Mouse (Mus musculus): Measurements from ENCODE around the gene Oas1c. TPM values are rescaled to one million over a fixed set of nuclear protein-coding genes. Genes with fewer than 3 reads are reported as not detected.

Oas1c gene
- 0.32 and 0.44 TPM in 2 replicates for polyA plus RNA-seq (2015; fragmentation: Nextera tagmentation; extraction: Ambion mirVana)

DNA sequence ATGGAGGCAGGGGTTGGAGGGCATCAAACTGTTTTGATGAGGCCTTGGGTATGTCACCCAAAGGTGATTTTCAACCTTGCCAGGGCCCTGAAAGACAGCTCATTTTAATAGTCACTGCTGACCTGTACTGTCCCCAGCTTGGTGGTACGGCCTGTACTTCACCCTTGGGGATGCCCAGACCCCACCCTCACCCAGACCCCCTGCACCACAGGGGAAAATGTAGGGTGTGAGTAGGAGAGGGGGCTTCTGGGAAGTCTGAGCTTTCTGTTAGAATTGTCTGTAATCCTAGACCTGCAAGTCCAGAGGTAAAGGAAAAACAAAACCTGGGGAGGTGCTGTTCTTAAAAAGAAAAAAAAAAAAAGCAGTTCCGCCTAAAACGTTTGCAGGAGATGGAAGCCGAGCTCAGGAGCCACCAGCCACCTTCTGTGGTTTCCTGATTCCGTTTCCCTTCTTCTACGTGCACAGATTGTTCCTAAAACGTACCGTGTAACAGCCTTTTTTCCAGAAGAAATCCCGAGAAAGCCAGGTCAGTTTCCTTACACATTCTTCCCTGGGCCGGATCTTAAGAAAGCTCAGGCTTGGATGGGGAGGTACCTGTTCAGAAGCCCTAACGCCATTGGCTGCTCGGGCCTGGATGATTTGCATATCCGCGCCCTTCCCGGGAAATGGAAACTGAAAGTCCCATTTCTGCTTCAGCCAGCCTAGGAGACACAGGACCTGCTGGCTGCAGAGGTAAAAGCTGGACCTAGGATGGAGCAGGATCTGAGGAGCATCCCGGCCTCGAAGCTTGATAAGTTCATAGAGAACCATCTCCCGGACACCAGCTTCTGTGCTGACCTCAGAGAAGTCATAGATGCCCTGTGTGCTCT, at the start of gene Oas1c:
Oas1c (minus strand) TSS at position 564 of the 869 bp plus-strand sequence.
- H3K9me3 ChIP-seq (ENCODE audit: low read length) = no peaks in the 10 kb centered on the region
- ATAC-seq (ENCODE audit: low FRiP score, low TSS enrichment) = peak; percentile 93

GRCm38 (mm10) chr5:120861121-120861520, 48.8 kb upstream of the Oas1c start, which contains the start of gene Oas1h:
TSS of gene Oas1h (plus strand) at chr5:120861421.
- 51% methylated on average over 4 of the region's 4 CpGs for WGBS
- Histone ChIP-seq H3K4me2 (replicated peaks; ENCODE audit: low read depth, low read length) (no peak within 1 kb of the TSS), H3K9me3 (ENCODE audit: low read length) (no peaks in the 10 kb centered on the region), H3K4me1 (ENCODE audit: insufficient read depth, low read length) (no peaks in the 10 kb centered on the region), H3K4me3 (ENCODE audit: low read length) (no peak within 1 kb of the TSS), H3K27ac (ENCODE audit: low read length) (no peak within 1 kb of the TSS), H3K27me3 (ENCODE audit: insufficient read depth, low read length) (no peaks in the 10 kb centered on the region), H3K36me3 (ENCODE audit: insufficient read depth, low read length) (no peaks in the 10 kb centered on the region), H3K9ac (replicated peaks; ENCODE audit: low read length) (no peak within 1 kb of the TSS)
- no peak for ATAC-seq (ENCODE audit: low FRiP score, low TSS enrichment)

More for the DNA sequence above, at the start of gene Oas1c:
- Histone ChIP-seq H3K4me2 (replicated peaks; ENCODE audit: low read depth, low read length) (peak within 1 kb of the TSS; percentile 50), H3K27me3 (ENCODE audit: insufficient read depth, low read length) (no peaks in the 10 kb centered on the region), H3K36me3 (ENCODE audit: insufficient read depth, low read length) (no peaks in the 10 kb centered on the region), H3K4me1 (ENCODE audit: insufficient read depth, low read length) (no peaks in the 10 kb centered on the region; the same call in 1 of the 2 replicates), H3K27ac (ENCODE audit: low read length) (peak within 1 kb of the TSS; percentile 73), H3K9ac (replicated peaks; ENCODE audit: low read length) (peak within 1 kb of the TSS; percentile 61), H3K4me3 (ENCODE audit: low read length) (peak within 1 kb of the TSS; percentile 40)
- 4% methylated on average over 18 of the region's 18 CpGs for WGBS

GRCm38 (mm10) chr5:120859241-120859640, 46.9 kb upstream of the Oas1c start:
- Histone ChIP-seq H3K27ac (ENCODE audit: low read length) (no peak overlapping the region), H3K9me3 (ENCODE audit: low read length) (peaks cover 4% of the 10 kb centered on the region), H3K9ac (replicated peaks; ENCODE audit: low read length) (no peak overlapping the region), H3K27me3 (ENCODE audit: insufficient read depth, low read length) (no peaks in the 10 kb centered on the region), H3K4me2 (replicated peaks; ENCODE audit: low read depth, low read length) (no peak overlapping the region), H3K4me3 (ENCODE audit: low read length) (no peak overlapping the region), H3K36me3 (ENCODE audit: insufficient read depth, low read length) (no peaks in the 10 kb centered on the region), H3K4me1 (ENCODE audit: insufficient read depth, low read length) (no peaks in the 10 kb centered on the region)
- no peak for ATAC-seq (ENCODE audit: low FRiP score, low TSS enrichment)
- WGBS = 85% methylated on average over 2 of the region's 2 CpGs

- H3K4me3 ChIP-seq (ENCODE audit: low read length) = no peak overlapping the region
- 59% methylated on average over 3 of the region's 3 CpGs for WGBS
- H3K27me3 ChIP-seq (ENCODE audit: insufficient read depth, low read length) = no peaks in the 10 kb centered on the region
- H3K4me1 ChIP-seq (ENCODE audit: insufficient read depth, low read length) = no peaks in the 10 kb centered on the region
- H3K9ac ChIP-seq (replicated peaks; ENCODE audit: low read length) = no peak overlapping the region
- H3K27ac ChIP-seq (ENCODE audit: low read length) = no peak overlapping the region
- no peaks in the 10 kb centered on the region for H3K36me3 ChIP-seq (ENCODE audit: insufficient read depth, low read length)
- H3K9me3 ChIP-seq (ENCODE audit: low read length) = peaks cover 10% of the 10 kb centered on the region
- H3K4me2 ChIP-seq (replicated peaks; ENCODE audit: low read depth, low read length) = no peak overlapping the region
- no peak for ATAC-seq (ENCODE audit: low FRiP score, low TSS enrichment)
Observed at GRCm38 (mm10) chr5:120849601-120850136, 37.4 kb upstream of the Oas1c start.

DNA sequence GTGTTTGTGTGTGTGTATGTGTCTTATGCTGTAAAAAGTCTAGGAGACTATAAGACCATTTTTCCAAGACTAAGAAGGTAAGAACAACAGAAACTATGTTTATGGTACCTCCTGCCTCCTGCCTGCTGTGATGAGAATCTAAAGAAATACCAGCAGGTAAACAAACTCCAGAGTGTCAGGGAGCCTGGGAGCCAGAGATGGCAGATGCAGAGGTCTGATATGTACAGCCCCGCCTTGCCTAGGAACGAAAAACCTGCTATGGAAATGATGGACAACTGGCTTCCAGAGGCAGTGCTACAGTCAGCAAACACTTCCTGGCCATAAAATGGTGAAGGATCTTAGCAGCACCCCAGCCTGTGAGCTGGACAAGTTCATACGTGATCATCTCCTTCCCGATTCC, 34.8 kb upstream of the Oas1c start, which contains the start of gene Oas1f:
Oas1f (plus strand) TSS at position 301 of the 400 bp plus-strand sequence.
- Histone ChIP-seq H3K4me2 (replicated peaks; ENCODE audit: low read depth, low read length) (no peak within 1 kb of the TSS), H3K9ac (replicated peaks; ENCODE audit: low read length) (no peak within 1 kb of the TSS), H3K27me3 (ENCODE audit: insufficient read depth, low read length) (no peaks in the 10 kb centered on the region), H3K9me3 (ENCODE audit: low read length) (no peaks in the 10 kb centered on the region), H3K27ac (ENCODE audit: low read length) (no peak within 1 kb of the TSS), H3K4me3 (ENCODE audit: low read length) (no peak within 1 kb of the TSS), H3K36me3 (ENCODE audit: insufficient read depth, low read length) (no peaks in the 10 kb centered on the region), H3K4me1 (ENCODE audit: insufficient read depth, low read length) (no peaks in the 10 kb centered on the region)
- ATAC-seq (ENCODE audit: low FRiP score, low TSS enrichment) = no peak
- WGBS = 68% methylated on average over 4 of the region's 4 CpGs

DNA sequence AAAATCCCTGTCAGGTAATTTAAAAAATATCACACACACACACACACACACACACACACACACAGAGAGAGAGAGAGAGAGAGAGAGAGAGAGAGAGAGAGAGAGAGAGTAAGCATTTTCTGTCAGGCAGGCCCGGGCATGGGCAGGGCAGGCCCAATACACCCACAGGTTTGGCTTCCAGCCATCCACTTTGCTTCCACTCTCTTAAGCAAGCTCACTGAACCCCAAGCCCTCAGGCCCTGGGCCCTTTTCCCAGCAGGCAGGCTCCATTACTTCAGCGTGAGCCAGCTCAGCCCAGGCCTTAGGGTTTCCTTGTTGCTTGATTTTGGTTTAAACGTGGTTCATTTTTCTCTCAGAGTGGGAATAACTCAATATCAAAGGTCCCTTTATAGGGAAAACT, 32.4 kb upstream of the Oas1c start:
- Histone ChIP-seq H3K36me3 (ENCODE audit: insufficient read depth, low read length) (no peaks in the 10 kb centered on the region), H3K4me3 (ENCODE audit: low read length) (no peak overlapping the region), H3K27ac (ENCODE audit: low read length) (no peak overlapping the region), H3K4me1 (ENCODE audit: insufficient read depth, low read length) (no peaks in the 10 kb centered on the region), H3K4me2 (replicated peaks; ENCODE audit: low read depth, low read length) (no peak overlapping the region), H3K9me3 (ENCODE audit: low read length) (no peaks in the 10 kb centered on the region), H3K9ac (replicated peaks; ENCODE audit: low read length) (no peak overlapping the region), H3K27me3 (ENCODE audit: insufficient read depth, low read length) (no peaks in the 10 kb centered on the region)
- WGBS = 69% methylated on average over 3 of the region's 3 CpGs
- ATAC-seq (ENCODE audit: low FRiP score, low TSS enrichment) = no peak

DNA sequence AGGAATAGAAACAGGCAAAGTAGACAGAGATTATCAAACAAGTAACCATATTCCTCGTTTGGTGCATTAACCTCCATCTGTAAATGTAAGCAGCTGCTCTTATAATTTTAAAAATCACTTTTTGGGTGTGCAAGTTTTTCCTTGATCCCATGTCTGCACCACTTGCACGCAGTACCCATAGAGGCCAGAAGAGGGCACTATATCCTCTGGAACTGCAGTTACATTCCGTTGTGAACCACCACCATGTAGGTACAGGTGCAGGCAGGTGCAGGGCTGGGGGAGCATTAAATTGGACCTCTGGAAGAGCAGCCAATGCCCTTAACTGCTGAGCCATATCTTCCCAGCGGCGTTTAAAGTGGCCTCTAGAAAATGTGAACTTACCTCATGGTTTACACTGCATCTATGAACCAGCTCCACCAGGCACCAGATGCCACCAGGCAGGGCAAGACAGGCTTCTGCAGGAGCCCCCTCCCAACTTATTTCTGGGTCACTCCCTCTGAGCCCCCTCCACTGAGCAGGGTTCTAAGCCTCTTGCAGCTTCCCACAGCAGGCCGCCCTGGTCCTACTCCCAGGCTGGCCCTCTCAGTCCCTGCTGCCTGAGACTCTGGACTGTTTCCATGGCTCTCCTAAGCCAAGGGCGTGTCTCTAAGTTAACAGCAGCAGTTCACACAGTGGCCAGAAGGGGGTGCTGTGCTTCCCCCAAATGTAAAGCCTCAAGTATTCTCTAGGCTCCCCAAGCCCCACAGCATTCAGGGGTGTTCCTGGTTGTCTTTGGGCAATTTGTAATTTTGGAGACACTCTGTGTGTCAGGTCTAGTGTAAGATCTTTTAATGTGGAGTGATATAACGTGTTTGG, 24.6 kb upstream of the Oas1c start:
- H3K27ac ChIP-seq (ENCODE audit: low read length) = no peak overlapping the region
- H3K4me3 ChIP-seq (ENCODE audit: low read length) = no peak overlapping the region
- H3K9me3 ChIP-seq (ENCODE audit: low read length) = no peaks in the 10 kb centered on the region
- no peak overlapping the region for H3K4me2 ChIP-seq (replicated peaks; ENCODE audit: low read depth, low read length)
- no peak overlapping the region for H3K9ac ChIP-seq (replicated peaks; ENCODE audit: low read length)
- peak; percentile 19; the same call in 1 of the 2 replicates for ATAC-seq (ENCODE audit: low FRiP score, low TSS enrichment)
- 6% methylated on average over 8 of the region's 8 CpGs for WGBS
- no peaks in the 10 kb centered on the region for H3K4me1 ChIP-seq (ENCODE audit: insufficient read depth, low read length)
- no peaks in the 10 kb centered on the region for H3K36me3 ChIP-seq (ENCODE audit: insufficient read depth, low read length)
- H3K27me3 ChIP-seq (ENCODE audit: insufficient read depth, low read length) = 0 out of 2 replicates have a peak, but pooled peaks cover 3% of the 10 kb centered on the region

DNA sequence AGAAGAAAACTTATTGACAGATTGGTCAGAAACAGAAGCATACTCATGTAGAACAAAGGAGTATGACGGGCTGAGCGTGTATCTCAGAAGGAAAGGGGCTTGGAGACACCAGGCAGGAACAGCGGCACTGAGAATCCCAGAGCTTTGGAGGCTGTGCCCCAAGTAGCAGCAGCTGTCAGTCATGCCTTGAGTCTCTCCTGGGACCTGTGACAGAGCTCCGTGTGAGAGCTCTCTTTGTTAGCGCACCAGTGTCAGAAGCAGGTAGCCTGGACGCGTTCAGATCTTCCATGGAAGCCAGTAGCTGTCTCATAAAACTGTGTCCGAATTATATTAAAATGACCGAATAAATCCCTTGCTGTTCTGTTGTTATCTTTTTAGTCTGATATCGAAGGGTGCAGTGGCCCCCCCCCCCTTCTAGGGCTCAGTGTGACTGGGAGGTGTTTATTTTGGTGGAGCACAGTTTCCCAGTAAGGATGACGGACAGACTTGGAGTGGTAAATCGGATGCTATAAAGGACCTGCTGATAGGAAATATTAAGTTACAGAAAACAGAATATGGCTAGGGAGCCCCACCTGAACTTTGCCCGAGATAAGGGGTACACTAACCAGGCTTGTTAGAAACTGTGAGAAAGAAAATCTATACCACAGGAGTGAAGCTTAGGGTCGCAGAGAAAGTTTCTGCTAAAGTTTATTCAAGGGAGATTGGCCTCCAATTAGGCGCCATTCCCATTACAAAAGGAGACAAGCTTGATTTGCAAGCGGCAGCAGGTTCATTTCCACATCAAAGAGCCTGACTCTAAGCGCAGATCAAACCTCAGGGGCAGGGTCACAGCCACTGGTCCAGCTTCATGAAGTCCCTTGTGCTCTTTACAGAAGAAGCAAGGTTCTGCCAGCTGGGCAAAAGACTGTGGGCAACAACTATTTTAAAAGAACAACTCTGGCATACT, 21.3 kb upstream of the Oas1c start:
- Histone ChIP-seq H3K27me3 (ENCODE audit: insufficient read depth, low read length) (0 out of 2 replicates have a peak, but pooled peaks cover 3% of the 10 kb centered on the region), H3K4me2 (replicated peaks; ENCODE audit: low read depth, low read length) (no peak overlapping the region), H3K9ac (replicated peaks; ENCODE audit: low read length) (no peak overlapping the region), H3K4me1 (ENCODE audit: insufficient read depth, low read length) (no peaks in the 10 kb centered on the region), H3K27ac (ENCODE audit: low read length) (no peak overlapping the region), H3K36me3 (ENCODE audit: insufficient read depth, low read length) (no peaks in the 10 kb centered on the region), H3K9me3 (ENCODE audit: low read length) (no peaks in the 10 kb centered on the region), H3K4me3 (ENCODE audit: low read length) (no peak overlapping the region)
- ATAC-seq (ENCODE audit: low FRiP score, low TSS enrichment) = no peak
- WGBS = 9% methylated on average over 17 of the region's 17 CpGs

DNA sequence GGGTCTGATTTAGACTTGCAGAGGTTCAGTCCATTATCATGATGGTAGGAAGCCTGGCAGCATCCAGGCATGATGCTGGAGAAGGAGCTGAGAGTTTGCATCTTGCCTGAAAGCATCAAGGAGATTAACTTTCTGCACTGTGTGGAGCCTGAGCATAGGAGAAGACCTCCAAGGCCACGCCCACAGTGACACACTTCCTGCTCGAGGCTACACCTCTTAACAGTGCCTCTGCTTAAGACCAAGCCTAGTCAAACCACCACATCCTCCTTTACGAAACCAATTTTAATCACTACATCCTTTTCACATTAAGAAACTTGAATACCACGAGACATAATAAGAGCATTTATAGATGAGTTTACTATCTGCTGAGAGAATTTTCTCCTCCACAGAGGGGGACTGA, 18.7 kb upstream of the Oas1c start:
- Histone ChIP-seq H3K27me3 (ENCODE audit: insufficient read depth, low read length) (0 out of 2 replicates have a peak, but pooled peaks cover under 1% of the 10 kb centered on the region), H3K36me3 (ENCODE audit: insufficient read depth, low read length) (no peaks in the 10 kb centered on the region), H3K9ac (replicated peaks; ENCODE audit: low read length) (no peak overlapping the region), H3K27ac (ENCODE audit: low read length) (no peak overlapping the region), H3K4me3 (ENCODE audit: low read length) (no peak overlapping the region), H3K4me2 (replicated peaks; ENCODE audit: low read depth, low read length) (no peak overlapping the region), H3K4me1 (ENCODE audit: insufficient read depth, low read length) (no peaks in the 10 kb centered on the region), H3K9me3 (ENCODE audit: low read length) (no peaks in the 10 kb centered on the region)
- ATAC-seq (ENCODE audit: low FRiP score, low TSS enrichment) = no peak
- WGBS = 83% methylated on average over 4 of the region's 4 CpGs

Measured in kidney, embryonic 16.5 days (tissue).